Mouse (Mus musculus) embryonic fibroblast, embryonic 13.5 days (primary cell): ENCODE measurements around the gene Hoxa5.

Experiments
- CTCF ChIP-seq: IDR thresholded peaks from 2 replicates; pipeline ENCODE4 v1.5.1; 2011; ENCODE audit warnings: mild to moderate bottlenecking, control low read depth, low read length, moderate library complexity, borderline replicate concordance; ENCODE audit not compliant: insufficient read depth
- POLR2A ChIP-seq: IDR thresholded peaks from 2 replicates; pipeline ENCODE4 v1.6.1; 2011; ENCODE audit warnings: low read depth, mild to moderate bottlenecking, control low read depth, low read length, moderate library complexity

GRCm38 (mm10) chr6:52241001-52241621, 36.7 kb upstream of the Hoxa5 start:
- TF ChIP-seq CTCF (no peak), POLR2A (no peak)
